Comparison of ENCODE assay signal across 11 mouse cellular contexts in the genomic region with DNA sequence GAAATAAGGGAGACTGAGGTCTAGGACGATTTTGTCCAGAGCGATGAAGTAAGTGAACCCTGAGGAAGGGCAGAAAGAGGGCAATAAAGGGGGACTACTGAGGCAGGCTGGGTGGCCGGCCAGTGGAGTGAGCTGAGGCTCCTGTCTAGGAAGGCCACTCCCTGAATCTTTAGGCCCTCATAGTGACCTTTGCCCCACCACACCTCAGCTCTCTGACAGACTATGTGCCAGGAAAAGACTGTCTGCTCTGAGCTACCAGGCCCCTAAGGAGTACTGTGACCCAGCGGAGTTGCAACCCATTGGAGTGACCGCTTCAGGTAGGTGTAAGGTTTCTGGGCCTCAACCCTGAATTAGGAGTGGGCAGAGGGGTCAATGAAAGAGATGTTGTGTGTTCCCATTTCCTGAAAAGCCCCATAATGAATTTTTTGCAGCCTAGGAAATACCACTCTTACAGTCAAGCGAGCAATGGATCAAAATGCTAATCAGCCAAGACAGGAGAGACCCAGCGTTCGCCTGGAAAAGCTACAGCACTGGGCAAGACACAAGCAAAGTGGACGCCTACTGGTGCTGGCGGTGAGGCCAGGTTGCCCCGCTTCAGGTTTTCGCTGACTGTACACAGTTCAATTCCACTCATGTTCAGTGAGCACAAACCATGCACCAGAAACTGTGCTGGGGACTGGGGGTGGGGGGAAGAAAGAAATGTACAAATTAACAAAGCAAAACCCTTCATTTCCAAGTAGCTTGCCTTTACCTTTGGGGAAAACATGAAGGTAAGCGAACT. TPM values are rescaled to one million over a fixed set of nuclear protein-coding genes. Genes with fewer than 3 reads are reported as not detected.
DNase-seq lines count a peak whose midpoint lies in the region; ATAC-seq and TF ChIP-seq lines count a peak whose summit lies in the region.
"Had no signal": no experiment of that assay in that cellular context is flagged by ENCODE, and none has a peak within 500 bp of the region (broad histone marks: within the 10 kb centered on the region; RNA-seq: fewer than 3 reads in every experiment).

No protein-coding gene starts in this region.

- H3K4me1 ChIP-seq in heart, embryonic 12.5 days (replicated peaks) = peaks cover 61% of the 10 kb centered on the region
- H3K4me1 ChIP-seq in heart, embryonic 11.5 days (ENCODE audit: control insufficient read depth, insufficient read depth, low read length) = peaks cover 31% of the 10 kb centered on the region
- peaks cover 71% of the 10 kb centered on the region for H3K4me1 ChIP-seq in kidney, embryonic 15.5 days

- ATAC-seq in heart, embryonic 12.5 days (ENCODE audit: insufficient number of reproducible peaks, low FRiP score) = no peak
- ATAC-seq in heart, embryonic 11.5 days (replicated peaks; ENCODE audit: insufficient number of reproducible peaks, low FRiP score, low TSS enrichment) = no peak
- ATAC-seq in kidney, embryonic 15.5 days (replicated peaks; ENCODE audit: low FRiP score) = no peak
- no peak for ATAC-seq in frontal cortex, adult (ENCODE audit: low TSS enrichment)

- no peaks in the 10 kb centered on the region for H3K9me3 ChIP-seq in heart, embryonic 12.5 days (replicated peaks)
- no peaks in the 10 kb centered on the region for H3K9me3 ChIP-seq in heart, embryonic 11.5 days (replicated peaks; ENCODE audit: control insufficient read depth, low read length)
- H3K9me3 ChIP-seq in kidney, embryonic 15.5 days (replicated peaks) = no peaks in the 10 kb centered on the region
- H3K9me3 ChIP-seq: heart, embryonic 13.5 days had no signal

- H3K9ac ChIP-seq in heart, embryonic 12.5 days = peak overlapping the region; percentile 48; the same call in 1 of the 2 replicates
- H3K9ac ChIP-seq in heart, embryonic 11.5 days (ENCODE audit: low read depth, low read length) = no peak overlapping the region
- H3K9ac ChIP-seq in kidney, embryonic 15.5 days = 0 out of 2 replicates have a peak overlapping the region, but pooled peaks have one; percentile 73
- H3K9ac ChIP-seq: lung, embryonic 14.5 days had no signal

- H3K27me3 ChIP-seq in heart, embryonic 12.5 days (replicated peaks) = no peaks in the 10 kb centered on the region
- H3K27me3 ChIP-seq in heart, embryonic 11.5 days (ENCODE audit: control insufficient read depth, insufficient read depth, low read length) = no peaks in the 10 kb centered on the region
- H3K27me3 ChIP-seq in kidney, embryonic 15.5 days = no peaks in the 10 kb centered on the region
- H3K27me3 ChIP-seq: heart, embryonic 13.5 days had no signal

- 88% methylated on average over 13 of the region's 13 CpGs for WGBS in heart, embryonic 12.5 days
- WGBS in heart, embryonic 11.5 days (ENCODE audit: insufficient replicate concordance) = 84% methylated on average over 13 of the region's 13 CpGs
- 70% methylated on average over 13 of the region's 13 CpGs for WGBS in kidney, embryonic 15.5 days

- peak overlapping the region; percentile 99; the same call in 1 of the 2 replicates for H3K27ac ChIP-seq in heart, embryonic 12.5 days (ENCODE audit: poor library complexity, severe bottlenecking)
- H3K27ac ChIP-seq in heart, embryonic 11.5 days (ENCODE audit: low read depth, low read length) = no peak overlapping the region
- H3K27ac ChIP-seq in kidney, embryonic 15.5 days = peak overlapping the region; percentile 96
- no peak overlapping the region for H3K27ac ChIP-seq in left cerebral cortex, adult 2 months

- H3K4me2 ChIP-seq in heart, embryonic 12.5 days = no peak overlapping the region
- no peak overlapping the region for H3K4me2 ChIP-seq in heart, embryonic 11.5 days
- peak overlapping the region; percentile 1; the same call in 1 of the 2 replicates for H3K4me2 ChIP-seq in kidney, embryonic 15.5 days

- peak; percentile 13 for DNase-seq in thymus, postnatal 4 days
- DNase-seq in thymus, postnatal 25 days = no peak
- no peak for DNase-seq in left cerebral cortex, adult 2 months (ENCODE audit: extremely low spot score in 1 of 2, low spot score in 2 of 2)
- DNase-seq: layer of hippocampus, postnatal 36 days; lung, embryonic 14.5 days had no signal

- intact Hi-C loops in left cerebral cortex, adult 2 months (cut with DNase I) = no loop called here

- H3K36me3 ChIP-seq in heart, embryonic 12.5 days = no peaks in the 10 kb centered on the region
- H3K36me3 ChIP-seq in heart, embryonic 11.5 days (ENCODE audit: control insufficient read depth, insufficient read depth, low read length) = no peaks in the 10 kb centered on the region
- no peaks in the 10 kb centered on the region for H3K36me3 ChIP-seq in kidney, embryonic 15.5 days
- H3K36me3 ChIP-seq: heart, embryonic 13.5 days had no signal

- H3K4me3 ChIP-seq in heart, embryonic 12.5 days = no peak overlapping the region
- no peak overlapping the region for H3K4me3 ChIP-seq in heart, embryonic 11.5 days (ENCODE audit: low read depth, low read length)
- no peak overlapping the region for H3K4me3 ChIP-seq in kidney, embryonic 15.5 days (replicated peaks)
- H3K4me3 ChIP-seq in left cerebral cortex, adult 2 months = no peak overlapping the region
- H3K4me3 ChIP-seq: heart, embryonic 13.5 days had no signal

- no peak for TF ChIP-seq CTCF in left cerebral cortex, adult 2 months (IDR thresholded peaks at IDR 0.05)

RNA-seq across cellular contexts. Expression of gene Tmem253, which starts 1.4 kb away (rescaled TPM):
- 0.50 and 0.80 TPM in 2 replicates for polyA plus RNA-seq in heart, embryonic 12.5 days (2016; fragmentation: Nextera tagmentation; extraction: Ambion mirVana)
- polyA plus RNA-seq in heart, embryonic 11.5 days (2014; fragmentation: Nextera tagmentation; extraction: Ambion mirVana) = 0.48 and 1.0 TPM in 2 replicates
- 0.93 and 1.1 TPM in 2 replicates for polyA plus RNA-seq in kidney, embryonic 15.5 days (2015; fragmentation: Nextera tagmentation; extraction: Ambion mirVana)
- total RNA-seq in left cerebral cortex, adult 2 months (2021) = under 1 TPM in 1 of 2 experiments, not detected in 1; 0.37 TPM

RNA-seq across cellular contexts. Expression of gene Zfp219, which starts 3.7 kb away (rescaled TPM):
- 21.5 and 23.6 TPM in 2 replicates for polyA plus RNA-seq in heart, embryonic 12.5 days (2016; fragmentation: Nextera tagmentation; extraction: Ambion mirVana)
- 22.0 and 22.8 TPM in 2 replicates for polyA plus RNA-seq in heart, embryonic 11.5 days (2014; fragmentation: Nextera tagmentation; extraction: Ambion mirVana)
- polyA plus RNA-seq in kidney, embryonic 15.5 days (2015; fragmentation: Nextera tagmentation; extraction: Ambion mirVana) = 38.5 and 43.8 TPM in 2 replicates
- 10 to 100 TPM; 36.4 to 41.4 TPM for total RNA-seq in left cerebral cortex, adult 2 months (2021)

RNA-seq across cellular contexts. Expression of gene Olfr221, which starts 25.4 kb away (rescaled TPM):
- not detected in 2 replicates for polyA plus RNA-seq in heart, embryonic 12.5 days (2016; fragmentation: Nextera tagmentation; extraction: Ambion mirVana)
- not detected in 2 replicates for polyA plus RNA-seq in heart, embryonic 11.5 days (2014; fragmentation: Nextera tagmentation; extraction: Ambion mirVana)
- not detected in 2 replicates for polyA plus RNA-seq in kidney, embryonic 15.5 days (2015; fragmentation: Nextera tagmentation; extraction: Ambion mirVana)
- total RNA-seq in left cerebral cortex, adult 2 months (2021) = not detected
- total RNA-seq: layer of hippocampus, postnatal 36 days had no signal
- polyA plus RNA-seq: brain, embryonic 14.5 days; heart, embryonic 13.5 days; lung, embryonic 14.5 days had no signal

RNA-seq across cellular contexts. Expression of gene Arhgef40, which starts 32.3 kb away (rescaled TPM):
- 104 and 111 TPM in 2 replicates for polyA plus RNA-seq in heart, embryonic 12.5 days (2016; fragmentation: Nextera tagmentation; extraction: Ambion mirVana)
- 57.5 and 58.3 TPM in 2 replicates for polyA plus RNA-seq in heart, embryonic 11.5 days (2014; fragmentation: Nextera tagmentation; extraction: Ambion mirVana)
- 86.1 and 105 TPM in 2 replicates for polyA plus RNA-seq in kidney, embryonic 15.5 days (2015; fragmentation: Nextera tagmentation; extraction: Ambion mirVana)
- total RNA-seq in left cerebral cortex, adult 2 months (2021) = 10 to 100 TPM; 28.8 to 31.1 TPM

Comparison
In these comparisons a context has a peak if more than half of its experiments do, and no peak if none do; other contexts are left out.
1. H3K27ac ChIP-seq: peak in heart, embryonic 12.5 days (single experiment) and kidney, embryonic 15.5 days (single experiment); none in heart, embryonic 11.5 days (single experiment) and left cerebral cortex, adult 2 months (single experiment).